Mouse (Mus musculus) hindbrain, embryonic 13.5 days (tissue): ENCODE data around the gene D10Jhu81e. TPM values are rescaled to one million over a fixed set of nuclear protein-coding genes. Genes with fewer than 3 reads are reported as not detected.
"Not testable (repeated sequence)": the region's sequence is repeated elsewhere in the genome, so short reads cannot be mapped to it uniquely, and the experiment has no call there.

Experiments
- ATAC-seq: fragments of 200-750 bp; cut with Nextera tagmentation; 2 replicates; pipeline ENCODE4 v1.8.0; 2017; ENCODE audit warnings: moderate TSS enrichment; ENCODE audit not compliant: low FRiP score
- H3K27ac ChIP-seq: fragments of 300-500 bp; sonication (generic); 2 replicates; pipeline ENCODE4 v1.5.1; 2015; ENCODE audit warnings: inconsistent platforms, mild to moderate bottlenecking, moderate library complexity
- H3K27me3 ChIP-seq: fragments of 300-500 bp; sonication (generic); 2 replicates; pipeline ENCODE4 v1.6.1; 2015; ENCODE audit warnings: mild to moderate bottlenecking, inconsistent platforms
- H3K36me3 ChIP-seq: fragments of 300-500 bp; sonication (generic); 2 replicates; pipeline ENCODE4 v1.6.1; 2015; ENCODE audit warnings: mild to moderate bottlenecking, inconsistent platforms
- H3K4me1 ChIP-seq: fragments of 300-500 bp; sonication (generic); replicated peaks from 2 replicates; pipeline ENCODE4 v1.6.1; 2015; ENCODE audit warnings: inconsistent platforms
- H3K4me2 ChIP-seq: fragments of 300-500 bp; sonication (generic); 2 replicates; pipeline ENCODE4 v1.6.1; 2015; ENCODE audit warnings: inconsistent platforms, mild to moderate bottlenecking, moderate library complexity
- H3K4me3 ChIP-seq: fragments of 300-500 bp; sonication (generic); 2 replicates; pipeline ENCODE4 v1.5.1; 2015; ENCODE audit warnings: mild to moderate bottlenecking, inconsistent platforms
- H3K9ac ChIP-seq: fragments of 300-500 bp; sonication (generic); 2 replicates; pipeline ENCODE4 v1.6.1; 2015; ENCODE audit warnings: mild to moderate bottlenecking, inconsistent platforms
- H3K9me3 ChIP-seq: fragments of 300-500 bp; sonication (generic); 2 replicates; pipeline ENCODE4 v1.6.1; 2016; ENCODE audit warnings: inconsistent platforms
- WGBS: fragments of 180-500 bp; shearing (Covaris S2); methylation state at CpG from one replicate; pipeline ENCODE4 v1.1.7; 2015; 5-methylcytosine and 5-hydroxymethylcytosine counted together
- polyA plus RNA-seq: library from polyadenylated mRNA; unstranded; fragments of >200 nt; fragmentation: Nextera tagmentation; extraction: Ambion mirVana; gene quantifications from 2 replicates; pipeline ENCODE4 v1.2.1, GENCODE M21; 2015

D10Jhu81e gene
- 20.3 and 21.8 TPM in 2 replicates for polyA plus RNA-seq

GRCm38 (mm10) chr10:78169281-78170042 lies at the start of gene D10Jhu81e:
Gene D10Jhu81e (minus strand): TSS chr10:78169782.
- Histone ChIP-seq H3K4me3 (peak within 1 kb of the TSS; percentile 81), H3K36me3 (peaks cover 70% of the 10 kb centered on the region), H3K9me3 (no peaks in the 10 kb centered on the region), H3K4me1 (peaks cover 29% of the 10 kb centered on the region), H3K4me2 (peak within 1 kb of the TSS; percentile 88), H3K27ac (peak within 1 kb of the TSS; percentile 83), H3K9ac (peak within 1 kb of the TSS; percentile 90), H3K27me3 (no peaks in the 10 kb centered on the region)
- peak; percentile 97 for ATAC-seq
- WGBS: 2% methylated on average over 50 of the region's 50 CpGs

- no peak overlapping the region for H3K4me3 ChIP-seq
- H3K27ac ChIP-seq: no peak overlapping the region
- WGBS: 92% methylated on average over 6 of the region's 6 CpGs
- H3K27me3 ChIP-seq: no peaks in the 10 kb centered on the region
- no peak for ATAC-seq
- no peak overlapping the region for H3K9ac ChIP-seq
- H3K36me3 ChIP-seq: peaks cover 85% of the 10 kb centered on the region
- H3K4me1 ChIP-seq: no peaks in the 10 kb centered on the region
- no peak overlapping the region for H3K4me2 ChIP-seq
- no peaks in the 10 kb centered on the region for H3K9me3 ChIP-seq
Observed at GRCm38 (mm10) chr10:78218576-78218975, 49.0 kb upstream of the D10Jhu81e start.

GRCm38 (mm10) chr10:78216376-78217083 lies 46.9 kb upstream of the D10Jhu81e start:
- 87% methylated on average over 6 of the region's 6 CpGs for WGBS
- ATAC-seq: no peak
- H3K27me3 ChIP-seq: no peaks in the 10 kb centered on the region
- no peak overlapping the region for H3K4me3 ChIP-seq
- H3K36me3 ChIP-seq: peaks cover 98% of the 10 kb centered on the region
- H3K27ac ChIP-seq: no peak overlapping the region
- H3K9me3 ChIP-seq: no peaks in the 10 kb centered on the region
- no peaks in the 10 kb centered on the region for H3K4me1 ChIP-seq
- H3K4me2 ChIP-seq: no peak overlapping the region
- no peak overlapping the region for H3K9ac ChIP-seq

GRCm38 (mm10) chr10:78214371-78214770 lies 44.8 kb upstream of the D10Jhu81e start:
- H3K4me2 ChIP-seq: no peak overlapping the region
- H3K27ac ChIP-seq: no peak overlapping the region
- no peaks in the 10 kb centered on the region for H3K9me3 ChIP-seq
- no peak for ATAC-seq
- peaks cover 98% of the 10 kb centered on the region for H3K36me3 ChIP-seq
- no peaks in the 10 kb centered on the region for H3K4me1 ChIP-seq
- H3K27me3 ChIP-seq: no peaks in the 10 kb centered on the region
- no peak overlapping the region for H3K4me3 ChIP-seq
- 97% methylated on average over 9 of the region's 9 CpGs for WGBS
- no peak overlapping the region for H3K9ac ChIP-seq

- H3K27ac ChIP-seq: no peak overlapping the region
Observed at GRCm38 (mm10) chr10:78211311-78211710, 41.7 kb upstream of the D10Jhu81e start.

GRCm38 (mm10) chr10:78201182-78201581 lies 31.6 kb upstream of the D10Jhu81e start:
- H3K4me3 ChIP-seq: no peak overlapping the region
- peaks cover 100% of the 10 kb centered on the region for H3K36me3 ChIP-seq
- WGBS: 92% methylated on average over 4 of the region's 4 CpGs
- ATAC-seq: no peak
- H3K27ac ChIP-seq: no peak overlapping the region
- no peaks in the 10 kb centered on the region for H3K27me3 ChIP-seq
- no peak overlapping the region for H3K4me2 ChIP-seq
- H3K9me3 ChIP-seq: no peaks in the 10 kb centered on the region
- H3K4me1 ChIP-seq: no peaks in the 10 kb centered on the region
- no peak overlapping the region for H3K9ac ChIP-seq

More at GRCm38 (mm10) chr10:78211311-78211710, 41.7 kb upstream of the D10Jhu81e start:
- no peak overlapping the region for H3K4me3 ChIP-seq
- H3K9ac ChIP-seq: no peak overlapping the region
- 71% methylated on average over 6 of the region's 6 CpGs for WGBS
- no peak for ATAC-seq
- H3K36me3 ChIP-seq: peaks cover 98% of the 10 kb centered on the region
- no peaks in the 10 kb centered on the region for H3K27me3 ChIP-seq
- no peaks in the 10 kb centered on the region for H3K9me3 ChIP-seq
- no peak overlapping the region for H3K4me2 ChIP-seq
- H3K4me1 ChIP-seq: no peaks in the 10 kb centered on the region

- no peak for ATAC-seq
- Histone ChIP-seq H3K4me1 (no peaks in the 10 kb centered on the region), H3K9ac (no peak overlapping the region), H3K27ac (no peak overlapping the region), H3K27me3 (no peaks in the 10 kb centered on the region), H3K4me3 (no peak overlapping the region), H3K9me3 (no peaks in the 10 kb centered on the region), H3K36me3 (peaks cover 100% of the 10 kb centered on the region), H3K4me2 (no peak overlapping the region)
- 89% methylated on average over 5 of the region's 5 CpGs for whole genome bisulfite sequencing
Observed at GRCm38 (mm10) chr10:78192933-78193332, 23.4 kb upstream of the D10Jhu81e start.

GRCm38 (mm10) chr10:78186076-78186475 lies 16.5 kb upstream of the D10Jhu81e start:
- not testable (repeated sequence) for H3K4me2 ChIP-seq, H3K9me3 ChIP-seq, H3K27ac ChIP-seq, H3K27me3 ChIP-seq, H3K4me3 ChIP-seq, ATAC-seq, H3K9ac ChIP-seq
- Histone ChIP-seq H3K4me1 (peaks cover 15% of the 10 kb centered on the region), H3K36me3 (peaks cover 63% of the 10 kb centered on the region)
- WGBS: 92% methylated on average over 4 of the region's 4 CpGs

GRCm38 (mm10) chr10:78185381-78185725 lies 15.8 kb upstream of the D10Jhu81e start:
- peak overlapping the region; percentile 99 for H3K4me2 ChIP-seq
- peaks cover 63% of the 10 kb centered on the region for H3K36me3 ChIP-seq
- ATAC-seq: peak; percentile 53
- H3K4me1 ChIP-seq: peaks cover 15% of the 10 kb centered on the region
- no peaks in the 10 kb centered on the region for H3K27me3 ChIP-seq
- no peaks in the 10 kb centered on the region for H3K9me3 ChIP-seq
- H3K27ac ChIP-seq: peak overlapping the region; percentile 76
- H3K4me3 ChIP-seq: peak overlapping the region; percentile 75
- peak overlapping the region; percentile 39; the same call in 1 of the 2 replicates for H3K9ac ChIP-seq
- 29% methylated on average over 9 of the region's 9 CpGs for WGBS

GRCm38 (mm10) chr10:78184531-78185380 lies 15.2 kb upstream of the D10Jhu81e start, which contains the start of gene Pwp2:
Gene Pwp2 (minus strand): TSS chr10:78185149.
- Histone ChIP-seq H3K4me3 (peak within 1 kb of the TSS; percentile 75), H3K9ac (peak within 1 kb of the TSS; percentile 77), H3K4me1 (peaks cover 15% of the 10 kb centered on the region), H3K27ac (peak within 1 kb of the TSS; percentile 76), H3K36me3 (peaks cover 63% of the 10 kb centered on the region), H3K4me2 (peak within 1 kb of the TSS; percentile 99), H3K27me3 (no peaks in the 10 kb centered on the region), H3K9me3 (no peaks in the 10 kb centered on the region)
- 2% methylated on average over 47 of the region's 47 CpGs for WGBS
- ATAC-seq: peak; percentile 97

- Histone ChIP-seq H3K4me3 (peak overlapping the region; percentile 75; the same call in 1 of the 2 replicates), H3K9me3 (no peaks in the 10 kb centered on the region), H3K36me3 (peaks cover 63% of the 10 kb centered on the region), H3K9ac (no peak overlapping the region), H3K27ac (no peak overlapping the region), H3K27me3 (no peaks in the 10 kb centered on the region), H3K4me1 (peaks cover 15% of the 10 kb centered on the region), H3K4me2 (no peak overlapping the region)
- WGBS: 86% methylated on average over 3 of the region's 3 CpGs
- no peak for ATAC-seq
Observed at GRCm38 (mm10) chr10:78183577-78183976, 14.0 kb upstream of the D10Jhu81e start.

GRCm38 (mm10) chr10:78182321-78182720 lies 12.7 kb upstream of the D10Jhu81e start:
- no peak overlapping the region for H3K4me3 ChIP-seq
- peaks cover 15% of the 10 kb centered on the region for H3K4me1 ChIP-seq
- no peak overlapping the region for H3K27ac ChIP-seq
- H3K4me2 ChIP-seq: no peak overlapping the region
- no peak for ATAC-seq
- WGBS: 95% methylated on average over 17 of the region's 17 CpGs
- peaks cover 63% of the 10 kb centered on the region for H3K36me3 ChIP-seq
- H3K27me3 ChIP-seq: no peaks in the 10 kb centered on the region
- H3K9ac ChIP-seq: no peak overlapping the region
- no peaks in the 10 kb centered on the region for H3K9me3 ChIP-seq
